Mouse (Mus musculus): ENCODE measurements at regions not wholly inside any gene's neighbourhood (a gene's known extent, or its start where the extent isn't known, plus 50 kb on each side); places are given as distances from the start of the nearest gene placed in this dataset.

GRCm38 (mm10) chr12:43306502-43307051 lies 903.5 kb downstream of the Dnajb9 start:
- TF ChIP-seq CHD2 (IDR thresholded peaks at IDR 0.05; ENCODE audit: low read depth, low read length) (no peak), ZC3H11A (IDR thresholded peaks at IDR 0.05; ENCODE audit: borderline replicate concordance, low read depth, low read length) (no peak), MAFK (IDR thresholded peaks at IDR 0.05; ENCODE audit: insufficient read depth, low read depth, low read length) (no peak), HCFC1 (IDR thresholded peaks at IDR 0.05; ENCODE audit: borderline replicate concordance, insufficient read depth, low read length) (no peak), ZNF384 (IDR thresholded peaks at IDR 0.05; ENCODE audit: low read depth, low read length) (no peak)

All from ES-E14 (cell line).